Mouse (Mus musculus): ENCODE measurements around the gene Slc47a2. TPM values are rescaled to one million over a fixed set of nuclear protein-coding genes. Genes with fewer than 3 reads are reported as not detected.

The Slc47a2 gene
- total RNA-seq, 2 experiments from 2014 or later: not detected

DNA sequence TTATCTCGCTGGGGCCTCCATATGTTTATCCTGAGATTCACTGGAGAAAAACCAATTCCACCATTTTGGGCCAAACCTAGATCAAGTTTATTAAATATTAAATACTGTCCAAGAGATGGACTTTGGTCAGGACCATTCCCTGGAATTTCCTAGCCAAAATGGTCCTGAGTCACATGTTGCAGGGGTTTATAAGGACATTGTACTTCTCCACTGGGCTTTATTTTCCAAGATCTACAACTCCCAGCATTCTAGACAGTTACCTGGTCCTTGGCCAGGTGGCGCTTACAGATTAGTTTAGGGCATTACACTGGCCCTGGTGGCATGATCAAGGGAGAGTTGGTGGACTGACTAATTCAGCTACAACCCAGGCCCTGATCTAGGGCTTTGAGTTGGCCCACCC, 47.1 kb downstream of the Slc47a2 start:
- no peak for DNase-seq
- intact Hi-C loops (cut with DNase I; ENCODE audit: low total_unique reads): no loop called here

DNA sequence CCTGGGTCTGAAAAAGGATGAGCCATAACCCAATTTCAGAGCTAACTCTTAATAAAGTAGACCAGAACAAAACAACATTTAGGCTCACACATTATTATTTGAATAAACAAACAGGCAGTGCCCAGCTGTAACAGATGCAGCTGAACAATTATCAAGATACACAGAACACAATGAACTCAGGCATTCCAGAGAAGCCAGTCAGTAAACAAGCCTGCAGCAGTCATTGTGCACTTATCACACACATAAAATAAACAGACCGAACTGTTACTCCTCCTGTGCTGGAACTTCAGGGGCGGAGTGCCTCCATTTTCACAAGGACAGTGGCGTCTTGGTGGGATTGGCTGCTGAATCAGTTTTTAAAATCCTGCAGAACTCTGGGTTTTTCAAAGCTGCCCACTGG, 48.2 kb downstream of the Slc47a2 start:
- intact Hi-C loops (cut with DNase I; ENCODE audit: low total_unique reads): no loop called here

DNA sequence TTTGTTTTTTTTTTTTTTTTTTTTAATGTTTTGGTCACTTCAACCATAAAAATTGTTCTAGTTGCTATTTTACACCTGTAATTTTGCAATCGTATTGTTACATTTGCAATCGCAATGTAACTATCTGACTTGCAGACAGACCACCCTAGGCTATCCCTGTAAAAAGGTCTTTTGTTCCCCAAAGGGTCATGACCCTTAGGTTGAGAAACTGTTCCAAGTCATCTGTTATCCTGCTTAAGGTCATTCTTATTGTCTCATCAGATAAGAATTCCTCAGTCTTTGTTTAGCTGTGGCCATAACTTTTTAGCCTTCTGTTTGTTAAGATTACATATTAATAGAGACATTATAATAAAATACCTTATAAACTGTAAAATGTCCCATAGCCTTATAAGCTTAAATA, 49.4 kb downstream of the Slc47a2 start:
- DNase-seq: no peak
- intact Hi-C loops (cut with DNase I; ENCODE audit: low total_unique reads): no loop called here

More for the DNA sequence above, 48.2 kb downstream of the Slc47a2 start:
- DNase-seq: no peak

DNA sequence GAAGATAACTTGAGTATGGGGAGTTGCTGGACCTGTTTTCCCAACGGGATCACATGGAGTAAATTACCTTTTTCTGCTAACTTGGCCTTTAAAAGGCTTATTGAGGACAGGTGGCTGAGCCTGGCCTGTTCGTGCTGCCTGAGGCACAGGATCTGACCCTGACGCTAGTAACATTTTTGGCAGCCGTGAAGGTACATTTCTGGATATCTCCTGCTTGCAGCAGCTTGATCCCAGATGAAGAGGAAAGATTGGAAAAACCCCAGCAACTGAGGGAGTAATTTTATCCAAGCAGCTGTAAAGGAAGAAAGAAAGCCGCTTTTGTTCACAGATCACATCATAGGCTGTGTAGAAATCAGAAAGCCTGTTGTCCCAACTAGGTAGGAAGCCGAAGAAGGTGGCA, 58.3 kb downstream of the Slc47a2 start:
- intact Hi-C loops (cut with DNase I; ENCODE audit: low total_unique reads): no loop called here

DNA sequence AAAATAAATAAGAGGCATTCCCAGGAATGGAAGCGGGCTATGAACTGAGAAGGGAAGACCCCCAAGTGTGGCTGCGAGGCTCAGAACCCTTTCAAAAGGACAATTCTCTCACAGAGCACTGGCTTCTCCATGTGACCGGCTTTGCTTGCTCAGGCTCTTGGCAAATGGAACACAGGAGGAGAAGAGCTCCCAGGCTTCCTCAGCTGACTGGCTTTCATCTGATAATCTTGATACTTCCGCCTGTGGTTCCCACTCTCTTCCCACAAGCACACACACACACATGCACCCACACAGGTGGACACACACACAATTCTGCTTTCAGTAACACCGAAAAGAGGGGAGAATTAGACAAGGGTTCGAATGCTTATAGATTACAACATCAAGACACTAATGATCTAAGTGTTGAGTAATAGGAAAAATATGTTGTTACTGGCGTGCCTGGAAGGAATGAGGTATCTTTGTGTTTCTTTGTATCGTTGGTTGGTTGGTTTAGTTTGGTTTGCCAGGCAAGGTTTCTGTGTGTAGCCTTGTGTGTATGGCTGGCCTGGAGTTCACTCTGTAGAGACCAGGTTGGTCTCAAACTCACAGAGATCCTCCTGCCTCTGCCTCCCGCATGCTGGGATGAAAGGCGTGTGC, 59.1 kb downstream of the Slc47a2 start:
- intact Hi-C loops (cut with DNase I; ENCODE audit: low total_unique reads): no loop called here
- no peak for DNase-seq

More for the DNA sequence above, 58.3 kb downstream of the Slc47a2 start:
- DNase-seq: no peak

DNA sequence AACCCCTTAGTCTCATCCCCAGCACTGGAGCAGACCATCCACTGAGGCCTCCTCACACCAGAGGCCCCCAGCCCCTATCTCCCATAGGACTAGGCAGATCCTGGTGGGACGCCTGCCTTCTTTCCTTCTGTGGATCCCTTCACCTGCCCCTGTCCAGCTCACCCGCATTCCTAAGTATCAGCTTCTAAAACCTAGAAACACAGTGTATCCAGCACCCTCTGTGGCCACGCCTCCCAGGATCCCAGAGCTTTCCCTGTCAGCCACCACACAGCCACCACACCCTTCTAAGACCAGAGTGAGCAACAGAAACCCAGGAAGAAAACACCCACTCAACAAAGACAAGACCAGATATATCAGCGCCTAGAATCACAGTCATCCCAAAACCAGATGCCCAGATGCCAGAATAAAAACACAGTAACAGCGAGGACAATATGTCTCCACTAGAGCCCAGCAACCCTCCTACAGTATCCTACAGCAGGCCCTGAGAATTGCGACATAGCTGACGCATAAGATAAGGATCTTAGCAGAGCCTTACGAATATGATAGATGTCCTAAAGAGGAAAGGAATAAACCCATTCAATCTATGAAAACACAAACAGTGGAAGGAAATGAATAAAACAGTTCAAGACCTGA, 64.1 kb downstream of the Slc47a2 start:
- intact Hi-C loops (cut with DNase I; ENCODE audit: low total_unique reads): no loop called here
- no peak for DNase-seq

DNA sequence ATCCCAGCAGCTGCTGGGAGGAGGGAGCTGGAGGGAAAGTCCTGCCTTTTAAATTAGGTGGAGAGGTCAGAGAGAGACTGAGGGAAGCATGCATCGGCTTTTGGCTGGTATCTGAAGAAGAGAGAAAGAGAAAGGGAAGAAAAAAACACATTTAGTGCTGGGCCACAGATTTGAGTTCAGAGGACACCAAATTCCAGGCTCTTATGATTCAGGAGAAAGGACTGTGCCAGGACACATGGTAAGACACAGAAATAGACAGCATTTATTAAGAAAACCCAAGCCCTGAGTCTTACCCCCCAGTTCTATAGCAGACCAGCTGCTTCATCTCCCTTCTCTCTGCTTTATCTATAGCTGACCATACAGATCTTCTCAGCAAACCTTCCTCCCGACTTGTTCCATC, 64.7 kb downstream of the Slc47a2 start:
- intact Hi-C loops (cut with DNase I; ENCODE audit: low total_unique reads): no loop called here

DNA sequence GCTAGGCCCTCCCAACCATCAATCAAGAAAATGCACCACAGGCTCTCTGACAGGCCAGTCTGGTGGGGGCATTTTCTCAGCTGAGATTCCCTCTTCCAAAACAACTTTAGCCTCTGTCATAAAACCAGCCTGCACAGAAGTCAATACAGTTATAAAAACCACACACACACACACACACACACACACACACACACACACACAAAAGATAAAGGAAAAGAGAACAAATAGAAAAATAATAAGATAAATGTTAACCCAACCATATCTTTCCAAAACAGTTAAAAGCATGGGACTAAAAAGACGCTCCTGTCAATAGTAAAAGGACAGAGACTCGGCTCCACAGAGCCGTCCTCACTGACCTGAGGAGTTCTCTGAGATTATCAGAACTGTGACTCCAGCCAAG, 66.2 kb downstream of the Slc47a2 start:
- no peak for DNase-seq

More for the DNA sequence above, 64.7 kb downstream of the Slc47a2 start:
- DNase-seq: no peak

DNA sequence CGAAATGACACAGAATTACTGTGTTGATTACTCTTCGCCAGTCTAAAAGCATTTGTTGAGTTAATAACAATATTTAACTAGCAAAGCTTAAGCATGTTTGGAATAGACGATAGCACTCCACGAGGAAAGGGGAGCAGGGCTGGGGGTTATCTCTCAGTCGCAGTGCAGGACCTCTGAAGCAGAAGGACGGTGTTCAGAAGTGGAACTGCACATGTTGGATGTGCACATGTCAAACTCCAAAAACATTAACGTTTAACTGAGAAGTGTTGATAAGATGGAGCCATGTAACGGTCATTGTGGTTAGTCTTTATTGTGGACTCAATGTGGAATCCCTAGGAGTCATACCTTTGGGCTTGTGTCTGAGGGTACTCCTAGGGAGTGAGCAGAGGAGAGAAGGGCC, 67.6 kb downstream of the Slc47a2 start:
- intact Hi-C loops (cut with DNase I; ENCODE audit: low total_unique reads): no loop called here
- no peak for DNase-seq

More for the DNA sequence above, 66.2 kb downstream of the Slc47a2 start:
- intact Hi-C loops (cut with DNase I; ENCODE audit: low total_unique reads): no loop called here

DNA sequence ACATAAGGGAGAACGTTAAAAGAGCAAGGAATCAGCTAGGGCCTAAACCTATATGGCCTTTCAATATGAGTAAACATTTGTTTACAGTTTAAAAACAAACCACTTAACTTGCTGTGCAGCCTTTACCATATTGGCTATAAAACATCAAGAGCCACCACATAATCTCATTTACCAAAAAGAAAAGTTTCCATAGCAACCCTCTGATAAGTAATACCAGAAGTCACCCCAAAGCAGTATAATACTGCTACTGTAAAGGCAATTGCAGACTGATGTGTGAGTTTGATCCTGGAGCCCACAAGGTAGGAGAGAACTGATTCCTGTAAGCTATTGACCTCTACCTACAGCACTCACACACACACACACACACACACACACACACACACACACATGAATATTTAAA, 68.2 kb downstream of the Slc47a2 start:
- no peak for DNase-seq
- intact Hi-C loops (cut with DNase I; ENCODE audit: low total_unique reads): no loop called here

DNA sequence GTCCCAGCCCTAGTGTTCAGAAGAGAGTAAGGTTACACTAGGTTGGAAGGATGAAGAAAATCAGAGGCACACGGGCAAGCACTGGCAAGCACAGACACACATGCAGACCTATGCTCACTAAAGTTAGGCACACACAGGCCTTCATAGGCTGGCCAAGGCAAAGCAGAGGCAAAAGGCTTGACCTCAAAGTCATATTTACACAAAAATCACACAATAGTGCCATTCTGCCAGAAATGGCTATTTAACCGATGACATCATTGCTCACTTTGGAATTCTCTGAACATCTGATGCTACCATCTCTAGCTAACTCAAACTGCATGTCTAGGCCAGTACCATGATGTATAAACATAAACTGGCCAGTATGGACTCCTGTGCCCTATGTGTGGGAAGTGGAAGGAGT, 68.7 kb downstream of the Slc47a2 start:
- DNase-seq: no peak
- intact Hi-C loops (cut with DNase I; ENCODE audit: low total_unique reads): no loop called here

DNA sequence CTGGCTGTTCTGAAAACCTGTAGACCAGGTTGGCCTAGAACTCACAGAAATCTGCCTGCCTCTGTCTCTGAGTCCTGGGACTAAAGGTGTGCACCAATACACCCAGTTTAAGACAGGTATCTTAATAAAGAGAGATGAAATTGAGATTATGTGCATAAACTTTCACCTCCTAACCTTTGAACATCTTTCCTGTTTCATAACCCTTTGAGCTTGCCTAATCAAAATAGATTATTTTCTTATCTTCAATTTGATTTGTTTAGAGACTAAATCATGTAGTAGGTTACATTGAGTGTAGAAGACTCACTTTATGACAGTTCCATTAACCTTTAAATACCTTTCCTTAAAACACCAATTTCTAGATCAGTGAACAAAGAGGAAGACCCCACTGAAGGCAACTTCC, 71.0 kb downstream of the Slc47a2 start:
- intact Hi-C loops (cut with DNase I; ENCODE audit: low total_unique reads): no loop called here
- DNase-seq: no peak

DNA sequence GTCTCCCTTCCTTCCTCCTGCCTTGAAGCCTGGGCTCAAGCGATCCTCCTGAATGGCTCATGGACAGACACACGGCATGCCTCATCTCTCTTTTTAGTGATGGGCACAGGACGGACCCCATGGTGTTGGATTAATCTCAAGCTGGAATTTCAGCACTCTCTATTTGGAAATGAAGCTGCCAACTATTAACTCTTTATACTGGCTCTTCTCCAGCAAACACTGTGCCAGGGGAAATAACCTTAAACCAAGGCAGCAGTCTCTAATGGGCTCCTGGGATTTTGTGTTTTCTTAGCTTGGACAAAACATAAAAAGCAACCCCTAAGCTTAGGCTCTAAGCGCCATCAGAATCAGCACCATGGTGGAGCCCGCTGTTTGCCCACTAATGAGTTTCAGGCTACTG, 72.3 kb downstream of the Slc47a2 start:
- DNase-seq: no peak
- intact Hi-C loops (cut with DNase I; ENCODE audit: low total_unique reads): no loop called here

DNA sequence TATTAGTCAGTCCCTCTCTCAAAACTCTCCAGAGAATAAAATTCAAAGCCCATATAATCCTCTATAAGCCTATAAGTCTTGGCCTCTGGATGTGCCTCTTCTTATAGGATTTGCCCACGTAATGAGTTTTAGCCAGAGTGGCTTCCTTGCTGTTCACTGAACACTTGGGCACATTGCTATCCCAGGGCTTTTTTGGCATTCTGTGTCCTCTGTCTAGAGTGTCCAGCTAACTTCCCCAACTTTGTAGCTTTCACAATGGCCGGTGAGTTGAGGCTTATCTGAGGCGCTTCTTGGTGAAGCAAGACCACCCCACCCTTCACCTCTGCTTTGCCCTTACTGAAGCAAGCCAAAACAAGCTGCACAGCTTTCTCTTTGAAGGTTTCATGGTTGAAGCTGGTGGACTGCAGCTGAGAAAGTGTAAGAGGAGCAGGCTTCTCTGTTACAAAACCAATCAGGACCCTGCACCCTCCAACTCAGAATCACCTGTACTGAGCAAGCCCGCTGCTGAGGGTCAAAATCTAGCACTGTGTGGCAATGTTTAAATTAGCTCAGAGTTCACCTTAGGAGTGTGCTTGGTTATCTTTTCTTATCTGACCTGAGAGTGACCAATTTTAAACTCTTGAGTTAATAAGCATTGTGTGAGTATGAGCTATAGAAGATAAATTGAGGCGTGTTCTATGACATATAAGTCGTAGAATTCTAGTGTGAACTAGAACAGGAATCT, 73.9 kb downstream of the Slc47a2 start:
- DNase-seq: no peak
- intact Hi-C loops (cut with DNase I; ENCODE audit: low total_unique reads): no loop called here

DNA sequence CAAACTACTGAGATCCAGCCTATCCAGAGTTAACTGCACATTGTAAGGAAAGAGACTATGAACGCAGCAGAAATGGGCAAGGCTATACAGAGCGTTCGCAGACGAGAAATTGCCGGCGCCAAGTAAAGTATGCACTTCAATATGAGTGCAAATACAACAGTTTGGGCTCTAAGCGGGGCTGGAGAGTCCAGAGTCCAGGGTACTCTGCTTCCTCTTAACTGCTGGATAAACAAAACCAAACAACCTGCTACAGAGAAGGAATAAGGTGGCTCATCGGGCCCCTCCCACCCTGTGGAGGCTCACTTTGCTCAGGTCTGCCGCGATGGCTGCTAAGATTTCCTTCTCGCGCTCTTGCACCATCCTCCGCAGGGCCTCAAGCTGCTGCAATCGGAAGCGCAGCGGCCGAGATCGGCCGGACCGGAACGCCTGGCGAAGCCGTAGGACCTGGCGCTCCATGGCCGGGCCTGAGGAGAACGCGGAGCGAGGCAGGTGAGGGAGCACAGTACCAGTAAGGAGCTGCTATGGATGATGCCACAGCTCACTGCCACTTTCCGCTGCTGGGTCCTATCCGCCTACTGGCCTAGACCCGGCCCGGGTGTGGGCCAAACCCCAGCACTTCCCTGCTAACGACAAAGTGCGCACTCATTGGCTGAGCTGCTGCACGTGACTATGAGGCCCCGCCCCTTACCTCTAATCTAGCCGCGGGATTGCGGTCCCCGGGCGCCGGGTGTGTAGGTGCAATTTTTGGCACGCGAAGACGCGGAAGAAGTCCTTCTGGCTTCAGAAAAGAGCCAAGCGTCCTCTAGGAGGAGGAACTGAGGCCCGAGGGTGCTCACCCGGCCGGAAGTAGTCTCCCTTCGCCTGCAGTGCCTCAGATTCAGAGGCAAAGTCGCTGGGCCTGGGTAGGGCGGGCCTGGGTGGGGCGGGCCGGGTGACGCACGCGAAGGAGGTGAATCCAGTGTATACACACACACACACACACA, 75.8 kb downstream of the Slc47a2 start, which contains the start of gene Aldh3a2:
Aldh3a2 (minus strand) TSS at position 914 of the 983 bp plus-strand sequence.
- DNase-seq: peak; percentile 94
- intact Hi-C loops (cut with DNase I; ENCODE audit: low total_unique reads): no loop called here

DNA sequence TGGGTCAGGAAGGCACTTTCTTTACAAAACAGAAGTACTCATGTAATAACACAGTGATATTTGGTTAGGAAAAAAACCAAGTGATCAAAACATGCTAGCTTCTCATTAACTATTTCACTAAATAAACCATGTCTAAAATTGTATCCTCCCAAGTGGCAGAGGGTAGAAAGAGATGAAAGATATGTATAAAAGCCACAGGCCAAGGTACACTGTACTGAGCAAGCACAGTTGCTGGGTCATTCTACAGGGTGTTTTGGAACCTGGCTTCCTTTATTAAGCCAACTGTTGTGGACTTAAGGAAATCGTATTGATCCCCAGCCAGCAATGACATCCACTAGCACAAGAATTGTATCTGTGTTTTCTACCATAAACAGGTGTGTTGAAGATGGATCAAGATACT, 78.8 kb downstream of the Slc47a2 start:
- intact Hi-C loops (cut with DNase I; ENCODE audit: low total_unique reads): no loop called here
- no peak for DNase-seq

DNA sequence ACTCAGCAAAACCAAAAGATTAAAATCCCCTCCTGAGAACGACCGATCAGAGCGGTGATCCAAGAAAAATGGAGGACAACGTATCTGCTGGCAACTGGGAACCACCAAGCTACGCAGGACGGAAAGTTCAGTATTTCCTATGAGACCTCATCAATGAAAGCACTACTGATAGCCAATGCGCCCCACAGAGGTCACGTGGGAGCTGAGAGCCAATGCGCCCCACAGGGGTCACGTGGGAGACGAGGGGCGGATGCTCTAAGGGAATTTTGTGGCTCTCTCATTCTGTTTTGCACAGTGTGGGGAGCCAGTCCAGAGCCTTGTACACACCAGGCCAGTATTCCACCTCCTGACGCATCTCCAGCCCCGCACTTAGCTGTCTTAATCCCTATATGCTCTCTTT, 80.1 kb downstream of the Slc47a2 start:
- intact Hi-C loops (cut with DNase I; ENCODE audit: low total_unique reads): no loop called here
- DNase-seq: no peak

DNA sequence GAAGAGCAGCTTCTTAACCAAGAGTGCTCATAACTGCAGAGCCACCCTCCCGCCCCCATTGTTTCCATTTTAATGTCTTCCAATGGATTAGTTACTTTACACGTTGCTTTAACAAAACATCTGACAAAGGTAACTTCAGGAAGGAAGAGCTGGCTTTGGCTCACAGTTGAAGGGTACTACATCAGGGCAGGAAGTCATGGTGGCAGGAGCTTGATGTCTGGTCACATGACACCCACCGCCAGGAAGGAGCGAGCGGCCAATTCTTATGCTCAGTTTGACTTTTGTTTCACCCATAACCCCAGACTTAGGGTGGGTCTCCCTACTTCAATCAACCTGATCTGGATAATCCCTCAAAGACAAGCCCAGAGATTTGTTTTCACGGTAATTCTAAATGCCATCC, 83.6 kb downstream of the Slc47a2 start:
- intact Hi-C loops (cut with DNase I; ENCODE audit: low total_unique reads): no loop called here

DNA sequence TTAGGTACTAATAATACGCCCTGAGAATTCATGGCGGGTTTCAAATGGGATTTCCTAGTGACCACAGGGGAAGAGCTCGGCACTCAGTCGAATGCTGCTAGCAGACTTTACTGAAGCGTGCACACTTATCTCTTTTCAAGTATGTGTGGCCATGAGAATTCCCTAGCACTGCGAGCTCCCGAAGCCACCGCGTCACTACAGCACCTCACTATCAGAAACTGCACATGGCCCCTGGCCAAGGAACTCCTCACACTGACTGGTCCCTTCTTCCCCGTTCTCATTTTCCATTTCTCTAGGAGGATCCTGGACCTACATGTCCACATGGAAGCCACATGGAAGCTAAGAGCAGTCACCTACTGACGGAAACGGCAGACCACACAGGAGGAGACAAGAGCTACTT, 89.9 kb downstream of the Slc47a2 start:
- DNase-seq: no peak
- intact Hi-C loops (cut with DNase I; ENCODE audit: low total_unique reads): no loop called here

More for the DNA sequence above, 83.6 kb downstream of the Slc47a2 start:
- no peak for DNase-seq

DNA sequence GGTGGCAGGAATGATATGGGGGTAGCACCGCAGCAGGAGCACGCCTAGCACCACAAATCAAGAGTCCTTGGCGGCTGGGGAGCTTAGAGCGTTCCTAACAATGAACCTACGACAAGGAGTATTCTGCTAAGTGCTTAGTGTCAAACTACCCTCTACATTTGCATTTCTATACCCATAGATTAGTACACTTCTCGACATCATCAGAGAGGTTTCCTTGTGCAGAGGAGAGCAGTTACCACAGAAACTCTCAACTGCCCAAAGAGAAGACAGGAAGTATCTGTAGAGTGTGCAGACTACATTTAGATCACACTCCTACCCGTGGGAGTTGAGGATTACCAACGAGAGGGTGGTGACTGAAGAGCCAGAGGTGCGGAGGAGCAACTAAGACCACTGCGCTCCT, 90.9 kb downstream of the Slc47a2 start:
- DNase-seq: no peak
- intact Hi-C loops (cut with DNase I; ENCODE audit: low total_unique reads): no loop called here

Data from gastrocnemius, postnatal 14 days (tissue).